Mouse (Mus musculus) mouse trophoblast stem cell (cell line): ENCODE measurements around the gene Cx3cr1.

ENCODE experiments used
- in situ Hi-C, 2 experiments: fragments of 300-500 bp; cut with MseI, MboI; formaldehyde crosslinking; loops; 2 replicates in 1 of 2; 3 replicates in 1 of 2; pipeline ENCODE4 v1.15.1; 2025

Gene Cx3cr1

DNA sequence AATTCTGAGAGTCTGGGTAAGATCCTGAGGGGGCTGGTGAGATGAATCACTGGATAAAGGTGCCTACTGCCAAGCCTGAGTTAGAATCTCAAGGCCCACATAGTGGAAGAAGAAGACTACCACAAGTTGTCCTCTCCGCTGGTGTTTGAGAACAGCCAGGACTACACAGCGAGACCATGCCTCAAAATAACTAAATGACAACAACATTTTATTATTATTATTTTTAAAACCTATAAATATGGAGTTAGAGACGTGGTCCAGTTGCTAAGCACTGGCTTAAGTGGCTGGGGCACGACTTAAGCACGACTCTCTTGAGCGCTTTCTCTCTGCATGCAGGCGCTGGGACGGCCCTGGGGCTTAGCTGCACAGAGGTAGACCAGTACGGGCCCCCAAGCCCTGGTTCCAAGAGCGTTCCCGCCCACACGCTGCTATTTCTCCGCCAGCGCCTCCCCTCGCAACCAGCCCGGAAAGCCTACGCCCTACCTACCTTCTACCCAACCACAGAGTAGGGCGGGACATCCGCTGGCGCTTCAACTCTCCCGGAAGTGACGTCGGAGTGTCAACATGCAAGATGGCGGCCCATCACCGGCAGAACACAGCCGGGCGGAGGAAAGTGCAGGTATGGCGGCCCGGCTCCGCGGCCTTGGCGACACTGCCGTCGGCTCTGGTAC is 175.2 kb downstream of the Cx3cr1 start, which contains the start of gene Wdr48:
Gene Wdr48 (plus strand): TSS at position 540 of the 671 bp plus-strand sequence.
- in situ Hi-C loops = no loop called here

DNA sequence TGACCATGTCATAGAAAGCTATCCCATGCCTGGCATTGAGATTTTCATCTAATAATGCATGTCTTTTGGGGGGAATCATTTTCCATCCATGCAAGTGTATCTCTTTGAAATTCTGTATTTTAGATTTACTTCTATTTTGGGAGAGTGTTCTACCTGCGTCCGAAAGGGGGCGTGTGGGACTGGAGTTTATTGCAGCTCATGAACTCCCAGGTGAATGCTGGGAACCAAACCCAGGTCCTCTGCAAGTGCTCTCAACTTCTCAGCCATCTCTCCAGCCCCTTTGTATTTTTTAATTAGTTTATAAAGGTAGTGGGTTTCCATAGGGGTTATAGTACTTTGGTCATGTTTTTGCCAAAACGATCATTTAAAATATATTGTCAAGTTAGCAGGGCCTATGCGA is 175.8 kb downstream of the Cx3cr1 start:
- in situ Hi-C loops = no loop called here

DNA sequence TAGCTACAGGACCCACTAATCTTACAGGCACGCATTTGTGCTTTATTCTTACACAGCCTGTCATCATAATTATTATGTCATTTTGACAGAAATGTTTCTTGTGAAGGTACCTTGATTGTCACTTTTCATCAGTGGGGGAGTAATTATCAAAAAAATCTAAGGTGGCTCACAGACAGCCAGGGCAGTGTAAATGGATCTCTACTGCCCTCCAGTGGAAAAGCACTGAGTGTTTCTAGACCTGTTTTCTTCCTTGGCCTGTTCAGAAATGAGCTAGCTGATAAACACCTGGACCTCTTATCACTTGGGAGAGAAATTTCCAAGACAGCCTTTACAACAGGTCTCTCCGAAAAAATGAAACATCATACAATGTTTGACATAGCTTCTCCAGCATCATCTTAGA is 179.0 kb downstream of the Cx3cr1 start:
- in situ Hi-C loops = no loop called here

- in situ Hi-C loops = loop anchor here in 1 of 2 experiments (10.0 kb wide), 1 partner anchor 95 kb away; no protein-coding TSS in a partner anchor
Measured at GRCm38 (mm10) chr9:119889446-119889845, 180.2 kb downstream of the Cx3cr1 start.

DNA sequence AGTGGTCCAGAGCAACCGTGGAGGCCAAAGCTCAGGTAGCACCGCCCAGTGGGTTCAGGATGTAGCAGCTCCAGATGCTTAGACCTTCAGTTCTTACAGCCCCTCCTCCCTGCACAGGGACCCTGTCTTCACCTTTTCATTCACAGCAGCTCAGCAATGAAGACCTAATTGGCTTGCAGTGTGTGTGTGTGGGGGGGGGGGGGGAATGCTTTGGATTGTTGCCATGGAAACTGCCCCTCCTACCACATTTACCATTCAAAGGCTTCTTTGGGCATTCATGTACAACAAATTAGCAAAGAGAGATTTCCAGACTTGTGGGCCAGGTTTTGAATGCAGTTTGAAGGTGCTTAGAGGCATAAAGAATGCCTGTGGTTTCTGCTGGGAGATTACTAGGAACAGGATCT is 180.8 kb downstream of the Cx3cr1 start:
- in situ Hi-C loops = loop anchor here in 1 of 2 experiments (10.0 kb wide), 1 partner anchor 94 kb away; no protein-coding TSS in a partner anchor

DNA sequence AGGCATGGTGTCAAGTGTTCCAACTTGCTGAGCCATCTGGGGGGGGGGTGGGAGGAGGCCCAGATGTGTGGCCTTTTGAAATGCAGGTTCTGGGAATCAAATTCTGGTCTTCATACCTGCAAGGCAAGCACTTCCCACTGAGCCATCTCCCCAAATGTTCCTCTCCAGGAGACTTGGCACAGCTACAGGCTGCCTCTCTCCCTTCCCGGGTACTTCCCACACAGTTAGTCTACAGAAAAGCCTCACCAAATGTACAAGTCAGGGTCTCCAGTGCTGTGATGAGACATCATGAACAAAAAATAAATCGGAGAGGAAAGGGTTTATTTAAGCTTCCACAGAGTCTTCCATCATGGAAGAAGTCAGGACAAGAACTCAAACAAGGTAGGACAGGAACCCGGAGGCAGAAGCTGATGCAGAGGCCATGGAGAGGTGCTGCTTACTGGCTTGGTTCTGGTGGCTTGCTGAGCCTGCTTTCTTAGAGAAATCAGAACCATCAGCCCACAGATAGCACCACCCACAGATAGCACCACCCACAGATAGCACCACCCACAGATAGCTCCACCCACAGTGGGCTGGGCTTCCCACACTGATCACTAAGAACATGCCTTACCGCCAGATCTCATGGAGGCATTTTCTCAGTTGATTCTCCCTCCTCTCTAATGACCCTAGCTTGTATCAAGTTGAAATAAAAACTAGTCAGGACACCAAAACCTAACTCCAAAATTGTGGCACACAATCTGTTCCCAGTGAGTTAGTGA is 182.4 kb downstream of the Cx3cr1 start:
- in situ Hi-C loops = loop anchor here in 1 of 2 experiments (10.0 kb wide), 1 partner anchor 93 kb away; no protein-coding TSS in a partner anchor

DNA sequence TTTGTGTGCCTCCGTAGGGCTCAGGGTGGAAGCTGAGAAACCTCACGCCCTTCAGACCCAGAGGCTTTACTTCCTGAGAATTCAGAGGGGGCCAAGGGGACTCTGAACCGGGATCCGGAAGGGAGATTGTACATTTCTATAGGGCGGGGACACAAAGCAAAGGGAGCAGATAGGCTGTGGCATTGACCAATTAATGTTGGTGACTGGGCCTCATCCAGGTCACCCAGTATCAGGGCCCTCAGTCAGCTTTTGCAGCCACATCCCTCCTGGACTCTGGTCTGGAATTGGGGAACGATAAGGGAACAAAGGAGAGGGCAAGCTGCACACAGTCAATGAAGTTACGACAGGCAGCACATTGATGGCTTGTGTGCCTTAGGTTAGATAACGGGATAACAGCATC is 215.5 kb downstream of the Cx3cr1 start:
- in situ Hi-C loops = no loop called here

DNA sequence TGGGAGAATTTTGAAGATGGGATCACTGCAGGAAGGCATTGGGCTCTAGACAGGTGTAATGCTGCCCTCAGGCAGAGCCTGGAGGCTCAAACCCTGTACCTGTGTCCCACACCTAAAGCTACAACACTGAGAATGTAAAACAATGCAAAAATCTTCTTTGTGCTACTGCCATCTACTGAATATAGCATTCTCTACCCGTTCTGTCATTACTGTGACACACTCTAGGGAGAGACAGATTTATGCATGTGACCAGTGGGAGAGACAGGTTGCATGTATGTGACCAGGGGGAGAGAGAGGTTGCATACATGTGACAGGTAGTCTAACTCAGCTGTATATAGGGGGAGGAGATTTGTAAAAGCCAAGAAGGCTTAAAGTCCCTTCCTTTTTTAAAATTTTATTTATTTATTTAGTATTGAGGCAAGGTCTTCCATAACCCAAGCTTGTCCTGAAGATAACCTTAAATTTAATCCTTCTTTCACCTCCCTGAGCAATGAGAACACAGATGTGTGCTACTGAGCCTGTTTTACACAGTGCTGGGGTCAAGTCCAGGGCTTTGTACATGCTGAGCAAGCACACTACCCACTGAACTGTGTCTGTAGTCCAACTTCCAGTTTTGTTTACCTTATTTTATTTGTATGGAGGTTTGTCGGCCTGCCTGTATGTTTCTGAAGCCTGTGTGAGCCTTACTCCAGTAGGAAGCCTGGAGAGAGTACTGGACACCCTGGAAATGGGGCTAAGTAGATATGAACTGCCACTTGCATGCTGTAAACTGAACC is 216.4 kb downstream of the Cx3cr1 start:
- in situ Hi-C loops = no loop called here

DNA sequence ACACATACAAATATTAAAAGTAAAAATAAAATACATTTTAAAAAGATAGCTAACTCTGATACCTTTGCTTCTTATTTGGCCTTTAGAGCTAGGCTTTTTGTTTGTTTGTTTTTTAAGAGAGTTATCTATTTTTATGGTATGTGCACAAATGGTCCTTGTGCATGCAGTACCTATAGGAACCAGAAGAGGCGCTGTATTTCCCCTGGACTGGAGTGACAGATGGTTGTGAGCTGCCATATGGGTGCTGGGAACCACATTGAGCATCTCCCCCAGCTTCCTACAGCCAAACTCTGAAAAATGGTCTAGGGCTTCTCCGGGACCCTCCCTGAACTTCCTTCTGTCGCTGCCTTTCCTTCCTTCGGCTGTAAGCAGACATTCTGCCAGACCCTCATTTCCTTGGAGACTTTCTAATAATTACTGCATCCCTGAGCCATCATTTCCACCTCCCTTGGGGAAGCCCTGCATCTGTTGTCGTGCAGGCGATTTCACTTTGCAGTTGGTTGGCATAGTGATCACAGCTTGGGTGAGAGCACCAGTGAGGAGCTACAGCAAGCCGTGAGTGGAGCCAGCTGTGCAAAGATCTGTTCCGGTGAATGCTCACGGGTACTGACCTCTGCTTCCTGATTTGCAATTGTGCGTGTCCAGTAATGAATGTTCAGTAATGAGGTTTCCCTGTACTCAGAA is 217.2 kb downstream of the Cx3cr1 start:
- in situ Hi-C loops = no loop called here
